Mouse (Mus musculus) midbrain, embryonic 13.5 days (tissue): ENCODE measurements at regions not wholly inside any gene's neighbourhood (a gene's known extent, or its start where the extent isn't known, plus 50 kb on each side); places are given as distances from the start of the nearest gene placed in this dataset.

ENCODE experiments used
- ATAC-seq: fragments of 200-750 bp; cut with Nextera tagmentation; 2 replicates; pipeline ENCODE4 v1.8.0; 2017; ENCODE audit warnings: mild to moderate bottlenecking, moderate TSS enrichment, moderate library complexity
- H3K27ac ChIP-seq: fragments of 300-500 bp; sonication (generic); 2 replicates; pipeline ENCODE4 v1.5.1; 2015; ENCODE audit warnings: inconsistent platforms, mild to moderate bottlenecking, moderate library complexity
- H3K27me3 ChIP-seq: fragments of 300-500 bp; sonication (generic); 2 replicates; pipeline ENCODE4 v1.6.1; 2015; ENCODE audit warnings: mild to moderate bottlenecking, inconsistent platforms
- H3K36me3 ChIP-seq: fragments of 300-500 bp; sonication (generic); 2 replicates; pipeline ENCODE4 v1.6.1; 2015; ENCODE audit warnings: mild to moderate bottlenecking, inconsistent platforms
- H3K4me1 ChIP-seq: fragments of 300-500 bp; sonication (generic); replicated peaks from 2 replicates; pipeline ENCODE4 v1.6.1; 2015; ENCODE audit warnings: inconsistent platforms
- H3K4me2 ChIP-seq: fragments of 300-500 bp; sonication (generic); replicated peaks from 2 replicates; pipeline ENCODE4 v1.6.1; 2015; ENCODE audit warnings: moderate library complexity, mild to moderate bottlenecking, inconsistent platforms
- H3K4me3 ChIP-seq: fragments of 300-500 bp; sonication (generic); replicated peaks from 2 replicates; pipeline ENCODE4 v1.5.1; 2015; ENCODE audit warnings: mild to moderate bottlenecking, inconsistent platforms
- H3K9ac ChIP-seq: fragments of 300-500 bp; sonication (generic); replicated peaks from 2 replicates; pipeline ENCODE4 v1.6.1; 2015; ENCODE audit warnings: mild to moderate bottlenecking, inconsistent platforms
- H3K9me3 ChIP-seq: fragments of 300-500 bp; sonication (generic); 2 replicates; pipeline ENCODE4 v1.6.1; 2016; ENCODE audit warnings: mild to moderate bottlenecking, inconsistent platforms
- WGBS: fragments of 180-500 bp; shearing (Covaris S2); methylation state at CpG from one replicate; pipeline ENCODE4 v1.1.7; 2015; 5-methylcytosine and 5-hydroxymethylcytosine counted together

DNA sequence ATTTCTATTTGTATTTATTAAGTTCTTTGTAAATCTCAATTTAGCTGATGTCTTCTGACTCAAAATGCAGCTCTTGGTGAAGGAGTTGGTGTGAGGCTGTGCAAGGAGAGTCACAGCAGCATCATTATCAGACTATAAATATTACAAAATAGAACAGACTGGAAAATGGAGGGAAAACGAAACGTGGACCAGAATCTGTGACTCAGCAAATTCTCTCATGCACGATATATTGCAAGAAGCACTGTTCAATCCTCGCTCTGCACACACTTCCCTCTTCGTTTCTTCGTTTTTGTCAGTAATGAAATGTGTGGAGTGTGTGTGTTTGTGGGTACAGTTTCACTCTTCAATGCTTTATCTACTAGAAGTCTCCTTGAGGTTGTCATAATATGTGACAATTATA, 215.5 kb downstream of the Ktn1 start:
- Histone ChIP-seq H3K4me2 (no peak overlapping the region), H3K9me3 (no peaks in the 10 kb centered on the region), H3K4me3 (no peak overlapping the region), H3K4me1 (no peaks in the 10 kb centered on the region), H3K9ac (no peak overlapping the region), H3K27me3 (no peaks in the 10 kb centered on the region), H3K36me3 (no peaks in the 10 kb centered on the region), H3K27ac (no peak overlapping the region)
- no peak for ATAC-seq
- WGBS, result 88% methylated on average over 6 of the region's 6 CpGs

DNA sequence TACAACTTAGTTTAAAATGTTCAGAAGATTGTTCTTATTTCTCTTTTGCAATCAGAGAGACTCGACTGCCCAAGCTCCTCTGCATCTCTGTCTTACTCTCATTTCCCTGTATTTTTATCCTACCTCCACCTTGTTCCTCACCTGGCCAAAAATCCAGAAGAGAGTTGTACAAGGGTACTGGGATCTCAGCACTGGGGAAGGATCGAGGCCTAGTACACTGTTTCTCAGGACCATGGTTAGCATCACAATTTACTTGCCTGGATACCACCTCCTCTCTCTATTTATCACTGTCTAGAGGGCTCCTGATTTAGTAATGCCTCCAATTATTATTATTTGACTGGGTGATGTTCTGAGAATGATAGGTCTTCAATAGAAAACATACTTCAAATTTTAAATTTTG, 218.8 kb downstream of the Ktn1 start:
- ATAC-seq, result no peak
- 82% methylated on average over 2 of the region's 2 CpGs for WGBS
- H3K9ac ChIP-seq, result no peak overlapping the region
- no peaks in the 10 kb centered on the region for H3K9me3 ChIP-seq
- H3K4me2 ChIP-seq, result no peak overlapping the region
- H3K36me3 ChIP-seq, result no peaks in the 10 kb centered on the region
- H3K27me3 ChIP-seq, result no peaks in the 10 kb centered on the region
- no peak overlapping the region for H3K4me3 ChIP-seq
- H3K4me1 ChIP-seq, result no peaks in the 10 kb centered on the region
- H3K27ac ChIP-seq, result no peak overlapping the region

DNA sequence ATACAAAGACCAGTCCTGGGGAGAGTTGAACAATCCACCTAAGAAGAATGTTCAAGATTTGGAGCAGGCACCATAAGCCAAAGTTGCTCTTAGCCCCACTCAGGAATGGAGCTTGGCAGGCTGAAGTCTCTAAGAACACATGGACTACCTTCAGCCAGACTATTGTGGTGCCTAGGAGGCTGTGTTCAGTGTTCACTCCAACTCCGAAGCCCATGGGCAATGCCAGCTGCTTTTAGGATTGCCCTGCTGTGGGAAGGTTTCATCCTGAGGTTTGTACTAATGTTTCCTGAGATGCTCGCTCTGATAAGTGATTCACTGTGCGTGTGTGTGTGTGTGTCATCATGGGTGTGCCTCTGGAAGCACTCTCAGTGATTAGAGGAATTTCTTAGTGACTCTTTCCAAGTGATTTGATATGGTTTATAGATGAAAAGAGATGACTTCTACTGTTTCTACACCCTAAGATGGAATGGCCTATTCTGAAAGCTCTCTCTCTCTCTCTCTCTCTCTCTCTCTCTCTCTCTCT, 220.1 kb downstream of the Ktn1 start:
- no peak for ATAC-seq
- H3K36me3 ChIP-seq, result no peaks in the 10 kb centered on the region
- WGBS, result 88% methylated on average over 3 of the region's 3 CpGs
- H3K9ac ChIP-seq, result no peak overlapping the region
- no peaks in the 10 kb centered on the region for H3K27me3 ChIP-seq
- H3K9me3 ChIP-seq, result no peaks in the 10 kb centered on the region
- H3K4me1 ChIP-seq, result no peaks in the 10 kb centered on the region
- no peak overlapping the region for H3K4me2 ChIP-seq
- H3K4me3 ChIP-seq, result no peak overlapping the region
- no peak overlapping the region for H3K27ac ChIP-seq

DNA sequence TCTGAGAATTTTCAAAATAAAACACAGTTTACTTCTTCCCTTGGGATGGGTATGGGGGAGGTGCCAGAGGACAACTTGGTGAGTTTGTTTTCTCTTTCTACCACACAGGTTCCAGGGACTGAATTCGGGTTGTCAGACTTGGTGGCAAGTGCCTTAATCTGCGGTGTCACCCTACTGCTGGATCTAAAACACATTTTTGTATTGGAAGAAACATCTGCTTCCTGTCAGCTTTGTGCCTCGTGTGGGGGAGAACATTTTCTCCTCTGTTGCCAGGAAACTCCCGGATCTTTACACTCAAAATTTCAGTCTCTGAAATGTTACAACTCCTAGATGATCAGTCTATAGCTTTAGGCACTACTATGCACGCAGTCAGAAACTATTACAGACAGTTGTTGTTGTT, 228.3 kb downstream of the Ktn1 start:
- WGBS, result 80% methylated on average over 5 of the region's 5 CpGs
- Histone ChIP-seq H3K36me3 (no peaks in the 10 kb centered on the region), H3K27me3 (no peaks in the 10 kb centered on the region), H3K4me3 (no peak overlapping the region), H3K9me3 (no peaks in the 10 kb centered on the region; the same call in 1 of the 2 replicates), H3K4me2 (no peak overlapping the region), H3K4me1 (no peaks in the 10 kb centered on the region), H3K9ac (no peak overlapping the region), H3K27ac (no peak overlapping the region)
- no peak for ATAC-seq

DNA sequence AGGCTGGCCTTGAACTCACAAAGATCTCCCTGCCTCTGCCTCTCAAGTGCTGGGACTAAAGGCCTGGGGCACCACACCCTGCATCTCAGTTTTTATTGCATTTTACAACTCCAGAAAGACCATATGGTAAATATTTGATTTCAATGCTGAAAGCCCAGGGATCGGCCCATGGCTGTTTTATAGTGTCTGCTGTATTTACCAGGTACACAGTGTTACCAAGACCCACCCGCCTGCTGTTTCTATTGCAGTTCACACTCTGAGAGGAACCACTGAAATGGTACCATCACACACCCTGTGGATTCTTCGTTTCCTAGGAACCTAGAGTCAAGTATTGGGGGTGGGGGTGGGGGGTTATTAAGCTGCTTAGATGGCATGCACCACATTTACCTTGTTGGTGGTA, 228.9 kb downstream of the Ktn1 start:
- no peak overlapping the region for H3K27ac ChIP-seq
- no peak for ATAC-seq
- no peak overlapping the region for H3K9ac ChIP-seq
- no peak overlapping the region for H3K4me3 ChIP-seq
- no peak overlapping the region for H3K4me2 ChIP-seq
- no peaks in the 10 kb centered on the region for H3K4me1 ChIP-seq
- no peaks in the 10 kb centered on the region; the same call in 1 of the 2 replicates for H3K9me3 ChIP-seq
- no peaks in the 10 kb centered on the region for H3K36me3 ChIP-seq
- 96% methylated on average over 3 of the region's 3 CpGs for WGBS
- H3K27me3 ChIP-seq, result no peaks in the 10 kb centered on the region

DNA sequence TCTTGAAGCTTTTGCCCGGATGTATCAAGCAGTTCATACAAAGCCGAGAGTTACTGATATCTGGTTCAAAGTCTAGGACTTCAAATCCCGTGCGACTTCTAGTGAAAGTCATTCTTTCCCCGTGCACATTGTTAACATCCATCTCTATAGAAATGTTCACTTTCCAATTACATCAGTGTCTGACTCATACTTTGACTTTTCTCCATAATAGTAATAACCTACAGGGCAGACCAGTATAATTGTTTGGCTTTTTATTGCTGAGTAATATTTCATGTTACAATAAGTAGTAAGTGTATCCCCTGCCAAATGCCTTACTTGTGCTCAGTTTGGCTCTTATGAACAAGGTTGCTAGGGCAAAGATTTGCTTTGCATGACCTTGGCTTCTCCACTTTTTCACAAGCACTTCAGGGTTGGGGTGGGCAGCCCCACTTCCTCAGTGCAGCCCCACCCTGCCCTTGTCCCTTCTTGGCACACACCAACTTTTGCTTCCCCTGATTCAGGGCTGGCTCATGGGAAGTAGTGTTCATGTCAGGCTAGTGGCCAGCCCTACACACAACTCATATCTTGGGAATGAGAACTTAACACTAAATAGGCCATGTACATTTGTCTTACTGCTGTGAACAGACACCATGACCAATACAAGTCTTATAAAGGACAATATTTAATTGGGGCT, 229.7 kb downstream of the Ktn1 start:
- no peak overlapping the region for H3K9ac ChIP-seq
- H3K27ac ChIP-seq, result no peak overlapping the region
- WGBS, result 94% methylated on average over 5 of the region's 5 CpGs
- no peaks in the 10 kb centered on the region for H3K27me3 ChIP-seq
- ATAC-seq, result no peak
- no peaks in the 10 kb centered on the region; the same call in 1 of the 2 replicates for H3K9me3 ChIP-seq
- no peak overlapping the region for H3K4me3 ChIP-seq
- H3K36me3 ChIP-seq, result no peaks in the 10 kb centered on the region
- H3K4me1 ChIP-seq, result no peaks in the 10 kb centered on the region
- H3K4me2 ChIP-seq, result no peak overlapping the region

DNA sequence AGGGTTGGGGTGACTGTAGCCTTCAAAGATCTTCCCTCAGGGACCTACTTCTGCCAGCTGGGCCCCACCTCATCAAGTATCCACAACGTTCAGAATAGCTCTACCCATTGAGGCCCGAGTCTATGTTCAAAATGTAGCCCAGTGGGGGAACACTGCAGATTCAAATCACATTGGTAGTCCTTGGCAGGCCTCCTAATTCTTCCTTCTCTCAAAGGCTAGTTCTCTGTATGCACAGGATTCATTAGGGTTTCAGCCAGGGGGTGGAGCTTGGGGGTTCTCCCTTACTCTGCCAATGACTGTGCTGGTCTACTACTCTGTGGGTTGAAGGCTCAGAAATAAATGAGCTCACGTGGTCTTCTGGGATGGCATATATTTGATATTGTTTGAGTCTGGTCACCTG, 235.3 kb upstream of the Peli2 start:
- 81% methylated on average over 3 of the region's 3 CpGs for WGBS
- no peak overlapping the region for H3K4me3 ChIP-seq
- H3K4me2 ChIP-seq, result no peak overlapping the region
- H3K27me3 ChIP-seq, result no peaks in the 10 kb centered on the region
- peaks cover 4% of the 10 kb centered on the region; the same call in 1 of the 2 replicates for H3K4me1 ChIP-seq
- H3K36me3 ChIP-seq, result no peaks in the 10 kb centered on the region
- no peak overlapping the region for H3K27ac ChIP-seq
- no peak overlapping the region for H3K9ac ChIP-seq
- no peak for ATAC-seq
- H3K9me3 ChIP-seq, result no peaks in the 10 kb centered on the region; the same call in 1 of the 2 replicates

DNA sequence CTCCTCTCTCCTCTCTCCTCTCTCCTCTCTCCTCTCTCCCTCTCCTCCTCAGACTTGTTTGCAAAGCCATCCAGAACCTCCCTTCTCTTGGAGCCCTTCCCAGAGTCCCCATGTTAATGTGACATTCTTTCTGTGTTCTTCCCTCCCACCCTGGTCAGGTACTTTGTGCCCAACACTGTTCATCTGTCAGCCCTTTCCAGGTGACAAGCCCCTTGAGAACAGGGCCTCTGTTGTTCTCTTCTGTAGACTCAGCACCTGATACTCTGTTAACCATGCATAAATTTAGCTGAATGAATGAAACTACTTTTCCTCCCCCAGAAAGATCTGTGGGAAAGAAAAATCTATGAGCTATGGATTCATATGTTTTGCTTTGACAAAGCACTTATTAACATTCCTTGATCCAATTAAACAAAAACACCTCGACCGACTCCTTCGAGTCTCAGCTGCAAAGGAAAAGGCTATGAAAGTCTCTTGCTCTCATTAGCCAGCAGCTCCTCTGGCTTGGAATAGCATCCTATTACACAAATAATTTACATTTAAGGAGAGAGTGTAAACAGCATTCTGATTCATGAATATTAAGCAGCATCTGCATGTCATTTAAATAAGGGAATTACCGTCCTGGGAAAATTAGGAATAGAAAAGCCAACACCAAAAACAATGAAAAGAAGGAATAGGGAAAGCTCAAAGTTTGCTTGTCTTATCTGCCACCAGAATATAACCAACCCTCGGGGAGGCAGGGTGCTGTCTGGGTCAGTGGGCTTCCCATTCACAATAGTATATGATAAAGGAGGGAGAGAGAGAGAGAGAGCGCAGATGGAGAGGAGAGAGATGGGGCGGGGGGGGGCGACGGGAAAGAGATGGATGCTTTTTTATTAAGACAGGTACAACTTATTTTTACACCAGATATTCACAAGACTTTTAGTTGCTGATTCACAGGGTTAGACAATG, 230.1 kb upstream of the Peli2 start:
- H3K36me3 ChIP-seq, result no peaks in the 10 kb centered on the region
- H3K9ac ChIP-seq, result no peak overlapping the region
- ATAC-seq, result 0 out of 2 replicates have a peak, but pooled peaks have one; percentile 17
- H3K27ac ChIP-seq, result 0 out of 2 replicates have a peak overlapping the region, but pooled peaks have one; percentile 4
- H3K4me3 ChIP-seq, result no peak overlapping the region
- no peak overlapping the region for H3K4me2 ChIP-seq
- H3K9me3 ChIP-seq, result no peaks in the 10 kb centered on the region
- peaks cover 14% of the 10 kb centered on the region for H3K4me1 ChIP-seq
- no peaks in the 10 kb centered on the region for H3K27me3 ChIP-seq
- WGBS, result 51% methylated on average over 9 of the region's 9 CpGs

DNA sequence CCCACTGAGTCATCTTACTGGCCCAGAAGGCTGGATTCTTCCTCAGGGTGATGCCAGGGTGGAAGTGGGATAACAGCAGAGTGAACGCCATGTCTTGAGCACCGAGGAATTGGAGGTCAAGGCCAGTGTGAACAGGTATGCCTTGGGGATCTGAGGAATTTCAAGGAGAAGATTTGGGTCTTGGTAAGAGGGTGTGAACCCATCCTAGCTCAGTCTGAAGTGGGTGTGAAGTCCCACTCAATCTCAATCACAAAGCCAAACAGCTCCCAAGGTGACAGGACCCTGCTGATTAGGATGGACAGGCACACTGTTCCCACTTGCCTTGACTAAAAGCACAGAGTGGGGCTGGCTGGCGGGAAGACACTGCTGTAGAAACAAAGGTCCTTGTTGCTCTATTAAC, 224.0 kb upstream of the Peli2 start:
- ATAC-seq, result no peak
- Histone ChIP-seq H3K4me1 (no peaks in the 10 kb centered on the region), H3K36me3 (no peaks in the 10 kb centered on the region), H3K9me3 (no peaks in the 10 kb centered on the region), H3K27ac (no peak overlapping the region), H3K4me2 (no peak overlapping the region), H3K4me3 (no peak overlapping the region), H3K9ac (no peak overlapping the region), H3K27me3 (no peaks in the 10 kb centered on the region)
- WGBS, result 89% methylated on average over 3 of the region's 3 CpGs

DNA sequence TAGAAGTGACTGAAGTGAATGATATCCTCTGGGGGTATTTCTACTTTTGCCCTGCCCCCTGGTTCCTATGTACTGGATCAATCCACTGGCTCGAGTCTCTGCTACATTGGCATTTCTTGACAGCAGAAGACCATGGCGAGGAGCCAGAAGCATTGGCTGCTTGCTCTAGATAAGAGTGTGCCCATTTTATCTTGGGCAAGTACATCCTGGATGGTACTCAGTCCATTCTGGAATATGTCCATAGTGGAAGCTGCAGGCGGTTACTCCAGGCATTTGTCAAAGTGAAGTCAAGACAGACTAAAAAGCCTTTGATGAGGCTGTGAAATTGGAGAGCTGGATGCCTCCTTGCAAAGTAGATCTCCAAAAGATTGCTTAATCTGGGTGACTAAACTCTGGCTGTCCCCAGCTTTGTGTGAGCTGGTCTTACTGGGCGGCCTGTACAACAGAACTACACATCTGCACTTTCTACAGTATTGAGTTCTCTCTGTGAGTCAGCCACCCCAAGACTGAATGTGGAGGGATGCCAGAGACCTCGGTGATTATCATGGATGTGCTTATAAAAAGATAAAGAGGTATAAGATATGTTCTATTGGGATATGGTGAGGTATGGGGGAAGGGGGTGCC, 222.6 kb upstream of the Peli2 start:
- WGBS, result 86% methylated on average over 5 of the region's 5 CpGs
- Histone ChIP-seq H3K27ac (no peak overlapping the region), H3K4me2 (no peak overlapping the region), H3K36me3 (no peaks in the 10 kb centered on the region), H3K9ac (no peak overlapping the region), H3K27me3 (no peaks in the 10 kb centered on the region), H3K4me1 (no peaks in the 10 kb centered on the region), H3K9me3 (no peaks in the 10 kb centered on the region), H3K4me3 (no peak overlapping the region)
- no peak for ATAC-seq

DNA sequence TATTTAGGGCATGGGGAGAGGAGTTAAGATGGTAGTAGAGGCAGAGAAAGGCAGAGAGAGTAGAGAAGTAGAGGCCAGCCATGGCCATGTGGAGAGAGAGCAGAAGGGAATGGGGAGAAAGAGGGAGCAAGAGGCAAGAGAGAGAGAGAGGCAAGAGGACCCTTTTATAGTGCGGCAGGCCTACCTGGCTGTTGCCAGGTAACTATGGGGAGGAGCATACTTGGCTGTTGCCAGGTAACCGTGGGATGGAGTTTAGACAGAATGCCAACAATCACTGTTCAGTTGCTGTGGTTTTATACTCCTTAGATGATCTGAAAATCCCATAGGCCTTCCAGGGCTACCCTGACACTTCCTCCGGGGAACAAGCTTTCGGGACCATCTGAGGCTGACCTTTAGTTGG, 222.0 kb upstream of the Peli2 start:
- WGBS, result 95% methylated on average over 4 of the region's 4 CpGs
- H3K27ac ChIP-seq, result no peak overlapping the region
- H3K4me1 ChIP-seq, result no peaks in the 10 kb centered on the region
- H3K36me3 ChIP-seq, result no peaks in the 10 kb centered on the region
- H3K9ac ChIP-seq, result no peak overlapping the region
- no peak for ATAC-seq
- no peak overlapping the region for H3K4me3 ChIP-seq
- H3K27me3 ChIP-seq, result no peaks in the 10 kb centered on the region
- H3K9me3 ChIP-seq, result no peaks in the 10 kb centered on the region
- no peak overlapping the region for H3K4me2 ChIP-seq

DNA sequence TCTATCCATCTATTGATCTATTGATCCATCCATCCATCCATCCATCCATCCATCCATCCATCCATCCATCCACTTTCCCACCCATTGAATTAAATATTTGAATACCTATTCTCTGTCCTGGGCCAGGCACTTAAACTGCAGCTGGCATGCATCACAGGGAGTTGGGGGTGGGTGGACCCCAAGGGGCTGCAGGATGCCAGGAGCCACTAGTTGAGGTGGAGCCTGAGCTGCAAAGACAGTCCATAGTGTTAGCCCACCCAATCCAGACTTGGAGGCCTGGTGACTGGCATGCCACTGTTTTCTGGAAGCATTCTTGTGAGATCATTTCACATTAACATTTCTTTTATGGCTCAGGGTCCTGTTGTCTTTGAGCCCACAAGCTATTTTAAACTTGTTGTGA, 215.3 kb upstream of the Peli2 start:
- ATAC-seq, result no peak
- Histone ChIP-seq H3K4me3 (no peak overlapping the region), H3K4me1 (peaks cover 14% of the 10 kb centered on the region), H3K27me3 (no peaks in the 10 kb centered on the region), H3K27ac (no peak overlapping the region), H3K9me3 (no peaks in the 10 kb centered on the region), H3K9ac (no peak overlapping the region), H3K4me2 (no peak overlapping the region), H3K36me3 (no peaks in the 10 kb centered on the region)
